Mouse (Mus musculus): Measurements from ENCODE around the gene Sec11a. TPM values are rescaled to one million over a fixed set of nuclear protein-coding genes. Genes with fewer than 3 reads are reported as not detected.
"Not testable (repeated sequence)": the region's sequence is repeated elsewhere in the genome, so short reads cannot be mapped to it uniquely, and the experiment has no call there.

Sec11a gene
- polyA plus RNA-seq, 1 experiment from 2014 or later = 145 TPM

GRCm38 (mm10) chr7:80952140-80952539 is 4.6 kb upstream of the Sec11a start:
- 66% methylated on average over 3 of the region's 3 CpGs for WGBS
- ATAC-seq (ENCODE audit: low FRiP score) = no peak
- H3K4me1 ChIP-seq = no peaks in the 10 kb centered on the region
- H3K9ac ChIP-seq (replicated peaks) = no peak overlapping the region
- no peaks in the 10 kb centered on the region for H3K36me3 ChIP-seq
- no peak overlapping the region for H3K4me2 ChIP-seq
- H3K27me3 ChIP-seq (replicated peaks) = no peaks in the 10 kb centered on the region
- no peak overlapping the region for H3K27ac ChIP-seq (replicated peaks)
- H3K9me3 ChIP-seq (replicated peaks) = no peaks in the 10 kb centered on the region
- no peak overlapping the region for H3K4me3 ChIP-seq (replicated peaks)

- no peak overlapping the region for H3K4me2 ChIP-seq
- peaks cover 4% of the 10 kb centered on the region for H3K4me1 ChIP-seq
- 85% methylated on average over 4 of the region's 4 CpGs for WGBS
- H3K9ac ChIP-seq (replicated peaks) = no peak overlapping the region
- no peak for ATAC-seq (ENCODE audit: low FRiP score)
- no peaks in the 10 kb centered on the region for H3K27me3 ChIP-seq (replicated peaks)
- H3K4me3 ChIP-seq (replicated peaks) = no peak overlapping the region
- H3K36me3 ChIP-seq = no peaks in the 10 kb centered on the region
- no peaks in the 10 kb centered on the region for H3K9me3 ChIP-seq (replicated peaks)
- no peak overlapping the region for H3K27ac ChIP-seq (replicated peaks)
Measured at GRCm38 (mm10) chr7:80951461-80951860, 3.9 kb upstream of the Sec11a start.

- Histone ChIP-seq H3K27ac (replicated peaks) (no peak overlapping the region), H3K36me3 (peaks cover 3% of the 10 kb centered on the region), H3K4me3 (replicated peaks) (no peak overlapping the region), H3K4me1 (peaks cover 11% of the 10 kb centered on the region), H3K9ac (replicated peaks) (no peak overlapping the region), H3K27me3 (replicated peaks) (no peaks in the 10 kb centered on the region), H3K9me3 (replicated peaks) (no peaks in the 10 kb centered on the region), H3K4me2 (no peak overlapping the region)
- no peak for ATAC-seq (ENCODE audit: low FRiP score)
- WGBS = 94% methylated on average over 4 of the region's 4 CpGs
Measured at GRCm38 (mm10) chr7:80939808-80940207, 7.8 kb downstream of the Sec11a start.

GRCm38 (mm10) chr7:80937304-80937666 is 10.3 kb downstream of the Sec11a start:
- not testable (repeated sequence) for H3K27me3 ChIP-seq (replicated peaks); H3K9ac ChIP-seq (replicated peaks); H3K27ac ChIP-seq (replicated peaks); H3K9me3 ChIP-seq (replicated peaks); H3K4me2 ChIP-seq; H3K4me1 ChIP-seq; H3K4me3 ChIP-seq (replicated peaks); ATAC-seq (ENCODE audit: low FRiP score)
- peaks cover 16% of the 10 kb centered on the region for H3K36me3 ChIP-seq

GRCm38 (mm10) chr7:80936617-80937303 is 10.8 kb downstream of the Sec11a start:
- H3K9me3 ChIP-seq (replicated peaks) = not testable (repeated sequence)
- 75% methylated on average over 7 of the region's 7 CpGs for WGBS

GRCm38 (mm10) chr7:80935834-80936233 is 11.7 kb downstream of the Sec11a start:
- ATAC-seq (ENCODE audit: low FRiP score) = no peak
- 96% methylated on average over 1 of the region's 1 CpGs for WGBS
- peaks cover 3% of the 10 kb centered on the region; the same call in 1 of the 2 replicates for H3K4me1 ChIP-seq

More at GRCm38 (mm10) chr7:80936617-80937303, 10.8 kb downstream of the Sec11a start:
- H3K27ac ChIP-seq (replicated peaks); H3K27me3 ChIP-seq (replicated peaks); ATAC-seq (ENCODE audit: low FRiP score); H3K4me1 ChIP-seq; H3K4me3 ChIP-seq (replicated peaks); H3K9ac ChIP-seq (replicated peaks); H3K4me2 ChIP-seq: not testable (repeated sequence)
- peaks cover 21% of the 10 kb centered on the region for H3K36me3 ChIP-seq

GRCm38 (mm10) chr7:80932777-80933176 is 14.8 kb downstream of the Sec11a start:
- Histone ChIP-seq H3K27ac (replicated peaks) (no peak overlapping the region), H3K4me2 (no peak overlapping the region), H3K27me3 (replicated peaks) (no peaks in the 10 kb centered on the region), H3K4me3 (replicated peaks) (no peak overlapping the region), H3K9ac (replicated peaks) (no peak overlapping the region), H3K9me3 (replicated peaks) (no peaks in the 10 kb centered on the region), H3K4me1 (peaks cover 2% of the 10 kb centered on the region; the same call in 1 of the 2 replicates), H3K36me3 (peaks cover 28% of the 10 kb centered on the region)
- ATAC-seq (ENCODE audit: low FRiP score) = no peak
- WGBS = 85% methylated on average over 1 of the region's 1 CpGs

More at GRCm38 (mm10) chr7:80935834-80936233, 11.7 kb downstream of the Sec11a start:
- Histone ChIP-seq H3K27me3 (replicated peaks) (no peaks in the 10 kb centered on the region), H3K36me3 (peaks cover 28% of the 10 kb centered on the region), H3K4me3 (replicated peaks) (no peak overlapping the region), H3K27ac (replicated peaks) (no peak overlapping the region), H3K9me3 (replicated peaks) (no peaks in the 10 kb centered on the region), H3K4me2 (no peak overlapping the region), H3K9ac (replicated peaks) (no peak overlapping the region)

GRCm38 (mm10) chr7:80931618-80932207 is 15.9 kb downstream of the Sec11a start:
- no peak overlapping the region for H3K27ac ChIP-seq (replicated peaks)
- no peaks in the 10 kb centered on the region for H3K27me3 ChIP-seq (replicated peaks)
- no peaks in the 10 kb centered on the region for H3K4me1 ChIP-seq
- no peaks in the 10 kb centered on the region for H3K9me3 ChIP-seq (replicated peaks)
- ATAC-seq (ENCODE audit: low FRiP score) = no peak
- no peak overlapping the region for H3K9ac ChIP-seq (replicated peaks)
- peaks cover 35% of the 10 kb centered on the region for H3K36me3 ChIP-seq
- H3K4me2 ChIP-seq = no peak overlapping the region
- WGBS = 73% methylated on average over 8 of the region's 8 CpGs
- H3K4me3 ChIP-seq (replicated peaks) = no peak overlapping the region

GRCm38 (mm10) chr7:80923165-80923564 is 24.4 kb downstream of the Sec11a start:
- no peaks in the 10 kb centered on the region for H3K4me1 ChIP-seq
- 93% methylated on average over 2 of the region's 2 CpGs for WGBS
- no peaks in the 10 kb centered on the region for H3K9me3 ChIP-seq (replicated peaks)
- H3K4me2 ChIP-seq = no peak overlapping the region
- ATAC-seq (ENCODE audit: low FRiP score) = no peak
- peaks cover 70% of the 10 kb centered on the region for H3K36me3 ChIP-seq
- H3K9ac ChIP-seq (replicated peaks) = no peak overlapping the region
- no peak overlapping the region for H3K4me3 ChIP-seq (replicated peaks)
- H3K27ac ChIP-seq (replicated peaks) = no peak overlapping the region
- no peaks in the 10 kb centered on the region for H3K27me3 ChIP-seq (replicated peaks)

GRCm38 (mm10) chr7:80919647-80920008 is 28.0 kb downstream of the Sec11a start:
- H3K4me3 ChIP-seq (replicated peaks) = no peak overlapping the region
- no peak overlapping the region for H3K4me2 ChIP-seq
- H3K9ac ChIP-seq (replicated peaks) = no peak overlapping the region
- no peaks in the 10 kb centered on the region for H3K4me1 ChIP-seq
- no peaks in the 10 kb centered on the region for H3K9me3 ChIP-seq (replicated peaks)
- WGBS = 88% methylated on average over 5 of the region's 5 CpGs
- no peaks in the 10 kb centered on the region for H3K27me3 ChIP-seq (replicated peaks)
- no peak for ATAC-seq (ENCODE audit: low FRiP score)
- H3K36me3 ChIP-seq = peaks cover 79% of the 10 kb centered on the region
- H3K27ac ChIP-seq (replicated peaks) = no peak overlapping the region

GRCm38 (mm10) chr7:80918982-80919646 is 28.5 kb downstream of the Sec11a start:
- Histone ChIP-seq H3K27ac (replicated peaks) (no peak overlapping the region), H3K27me3 (replicated peaks) (no peaks in the 10 kb centered on the region), H3K4me1 (no peaks in the 10 kb centered on the region), H3K9me3 (replicated peaks) (no peaks in the 10 kb centered on the region), H3K4me2 (no peak overlapping the region), H3K36me3 (peaks cover 79% of the 10 kb centered on the region), H3K9ac (replicated peaks) (no peak overlapping the region), H3K4me3 (replicated peaks) (no peak overlapping the region)
- ATAC-seq (ENCODE audit: low FRiP score) = no peak
- 89% methylated on average over 8 of the region's 8 CpGs for WGBS

GRCm38 (mm10) chr7:80917916-80918465 is 29.6 kb downstream of the Sec11a start:
- Histone ChIP-seq H3K27ac (replicated peaks) (no peak overlapping the region), H3K4me3 (replicated peaks) (no peak overlapping the region), H3K36me3 (peaks cover 85% of the 10 kb centered on the region), H3K9me3 (replicated peaks) (no peaks in the 10 kb centered on the region), H3K27me3 (replicated peaks) (no peaks in the 10 kb centered on the region), H3K9ac (replicated peaks) (no peak overlapping the region), H3K4me1 (no peaks in the 10 kb centered on the region), H3K4me2 (no peak overlapping the region)
- ATAC-seq (ENCODE audit: low FRiP score) = no peak
- WGBS = 84% methylated on average over 4 of the region's 4 CpGs
